Mouse (Mus musculus): ENCODE measurements around the gene Atp6v1d. TPM values are rescaled to one million over a fixed set of nuclear protein-coding genes. Genes with fewer than 3 reads are reported as not detected.

Atp6v1d gene
- total and polyA plus RNA-seq, 3 experiments: 28.4 to 74.0 (median 65.6) TPM

GRCm38 (mm10) chr12:78848246-78848645 lies 13.2 kb downstream of the Atp6v1d start:
- dilution Hi-C loops (cut with MboI; ENCODE audit: extremely low pct_ligation_motif_present, extremely low pct_unique_long_range_greater_than_20kb, low sequenced_read_pairs) (no loop called here), in situ Hi-C loops (cut with MboI; ENCODE audit: low pct_ligation_motif_present, low pct_unique_long_range_greater_than_20kb, low sequenced_read_pairs) (no loop called here)
- no peak overlapping the region for H3K4me3 ChIP-seq (replicated peaks in 1 of 3; ENCODE audit: low read depth in 2 of 3, low read length in 2 of 3, poor library complexity in 1 of 3)
- H3K9me3 ChIP-seq (replicated peaks; ENCODE audit: low read length): no peaks in the 10 kb centered on the region
- DNase-seq (ENCODE audit: extremely low read depth): no peak
- no peaks in the 10 kb centered on the region for H3K79me2 ChIP-seq (replicated peaks; ENCODE audit: control insufficient read depth, extremely low read depth, insufficient read depth, poor library complexity, severe bottlenecking)
- no peak overlapping the region for H3K9ac ChIP-seq (ENCODE audit: insufficient read depth, low read depth)
- no peak overlapping the region for H3K4me2 ChIP-seq (ENCODE audit: insufficient read depth, low read depth, poor library complexity, severe bottlenecking)
- no peak overlapping the region for H3K27ac ChIP-seq (ENCODE audit: insufficient read depth, low read depth)
- no peaks in the 10 kb centered on the region for H3K4me1 ChIP-seq (ENCODE audit: control insufficient read depth in 1 of 2, insufficient read depth in 2 of 2)
- H3K36me3 ChIP-seq (replicated peaks in 1 of 2; ENCODE audit: control insufficient read depth in 1 of 2, insufficient read depth in 1 of 2, low read length in 1 of 2): peaks cover 33 to 63% of the 10 kb centered on the region in 2 experiments
- H3K27me3 ChIP-seq (replicated peaks): no peaks in the 10 kb centered on the region
- TF ChIP-seq JUND (conservative IDR thresholded peaks at IDR 0.05; ENCODE audit: low read depth, low read length) (no peak), NRF1 (IDR thresholded peaks at IDR 0.05; ENCODE audit: low read depth, low read length) (no peak), SIN3A (IDR thresholded peaks at IDR 0.05; ENCODE audit: low read length) (no peak), ETS1 (conservative IDR thresholded peaks at IDR 0.05; ENCODE audit: low read depth, low read length) (no peak)

GRCm38 (mm10) chr12:78842429-78842828 lies 19.0 kb downstream of the Atp6v1d start:
- no peak for TF ChIP-seq TBP (conservative IDR thresholded peaks at IDR 0.05; ENCODE audit: low read depth, low read length)
- TF ChIP-seq KAT2A (IDR thresholded peaks at IDR 0.05; ENCODE audit: insufficient replicate concordance, low read length): no peak
- Histone ChIP-seq H3K4me1 (ENCODE audit: control insufficient read depth in 1 of 2, insufficient read depth in 2 of 2) (no peaks in the 10 kb centered on the region), H3K4me3 (replicated peaks in 1 of 3; ENCODE audit: low read depth in 2 of 3, low read length in 2 of 3, poor library complexity in 1 of 3) (no peak overlapping the region), H3K36me3 (replicated peaks in 1 of 2; ENCODE audit: control insufficient read depth in 1 of 2, insufficient read depth in 1 of 2, low read length in 1 of 2) (peaks cover 29 to 76% of the 10 kb centered on the region in 2 experiments), H3K27ac (ENCODE audit: insufficient read depth, low read depth) (no peak overlapping the region), H3K79me2 (replicated peaks; ENCODE audit: control insufficient read depth, extremely low read depth, insufficient read depth, poor library complexity, severe bottlenecking) (no peaks in the 10 kb centered on the region), H3K9ac (ENCODE audit: insufficient read depth, low read depth) (no peak overlapping the region), H3K27me3 (replicated peaks) (no peaks in the 10 kb centered on the region), H3K4me2 (ENCODE audit: insufficient read depth, low read depth, poor library complexity, severe bottlenecking) (no peak overlapping the region), H3K9me3 (replicated peaks; ENCODE audit: low read length) (no peaks in the 10 kb centered on the region)
- in situ Hi-C loops (cut with MboI; ENCODE audit: low pct_ligation_motif_present, low pct_unique_long_range_greater_than_20kb, low sequenced_read_pairs): no loop called here
- dilution Hi-C loops (cut with MboI; ENCODE audit: extremely low pct_ligation_motif_present, extremely low pct_unique_long_range_greater_than_20kb, low sequenced_read_pairs): no loop called here
- no peak for DNase-seq (ENCODE audit: extremely low read depth)

GRCm38 (mm10) chr12:78839906-78840305 lies 21.5 kb downstream of the Atp6v1d start:
- no peaks in the 10 kb centered on the region for H3K4me1 ChIP-seq (ENCODE audit: control insufficient read depth in 1 of 2, insufficient read depth in 2 of 2)
- H3K4me2 ChIP-seq (ENCODE audit: insufficient read depth, low read depth, poor library complexity, severe bottlenecking): no peak overlapping the region
- H3K4me3 ChIP-seq (replicated peaks in 1 of 3; ENCODE audit: low read depth in 2 of 3, low read length in 2 of 3, poor library complexity in 1 of 3): no peak overlapping the region
- H3K27ac ChIP-seq (ENCODE audit: insufficient read depth, low read depth): no peak overlapping the region
- no peak overlapping the region for H3K9ac ChIP-seq (ENCODE audit: insufficient read depth, low read depth)
- H3K9me3 ChIP-seq (replicated peaks; ENCODE audit: low read length): no peaks in the 10 kb centered on the region
- peaks cover 30 to 86% of the 10 kb centered on the region in 2 experiments for H3K36me3 ChIP-seq (replicated peaks in 1 of 2; ENCODE audit: control insufficient read depth in 1 of 2, insufficient read depth in 1 of 2, low read length in 1 of 2)
- TF ChIP-seq JUN (IDR thresholded peaks at IDR 0.05; ENCODE audit: insufficient read depth, low read depth, low read length): no peak
- TF ChIP-seq KAT2A (IDR thresholded peaks at IDR 0.05; ENCODE audit: insufficient replicate concordance, low read length): no peak
- no peak for TF ChIP-seq IRF4 (IDR thresholded peaks at IDR 0.05; ENCODE audit: low read depth, low read length)
- no peak for TF ChIP-seq CHD2 (IDR thresholded peaks at IDR 0.05; ENCODE audit: low read length)
- no peak for TF ChIP-seq MEF2A (IDR thresholded peaks at IDR 0.05; ENCODE audit: borderline replicate concordance, low read depth, low read length)
- no peak for TF ChIP-seq POLR2A (IDR thresholded peaks at IDR 0.05; ENCODE audit: low read depth, low read length)
- no peak for TF ChIP-seq POLR2AphosphoS2 (IDR thresholded peaks at IDR 0.05; ENCODE audit: low read depth, low read length)
- TF ChIP-seq MAZ (IDR thresholded peaks at IDR 0.05; ENCODE audit: low read depth, low read length): no peak
- no peak for TF ChIP-seq JUND (conservative IDR thresholded peaks at IDR 0.05; ENCODE audit: low read depth, low read length)
- TF ChIP-seq NELFE (IDR thresholded peaks at IDR 0.05; ENCODE audit: low read depth, low read length): no peak
- no peaks in the 10 kb centered on the region for H3K79me2 ChIP-seq (replicated peaks; ENCODE audit: control insufficient read depth, extremely low read depth, insufficient read depth, poor library complexity, severe bottlenecking)
- no peaks in the 10 kb centered on the region for H3K27me3 ChIP-seq (replicated peaks)
- in situ Hi-C loops (cut with MboI; ENCODE audit: low pct_ligation_motif_present, low pct_unique_long_range_greater_than_20kb, low sequenced_read_pairs) (no loop called here), dilution Hi-C loops (cut with MboI; ENCODE audit: extremely low pct_ligation_motif_present, extremely low pct_unique_long_range_greater_than_20kb, low sequenced_read_pairs) (no loop called here)
- DNase-seq (ENCODE audit: extremely low read depth): no peak
